Mouse (Mus musculus): ENCODE measurements around the gene Kat2a.
A peak's percentile ranks its signal among the peaks of the same experiment; 100 is the strongest.

Kat2a gene

GRCm38 (mm10) chr11:100735954-100736745 is 23.9 kb upstream of the Kat2a start:
- no peak for DNase-seq (ENCODE audit: low spot score in 2 of 2)

GRCm38 (mm10) chr11:100735134-100735865 is 23.0 kb upstream of the Kat2a start:
- no peak for DNase-seq (ENCODE audit: low spot score in 2 of 2)

- DNase-seq (ENCODE audit: low spot score in 2 of 2) = no peak
Measured at GRCm38 (mm10) chr11:100730477-100731205, 18.4 kb upstream of the Kat2a start.

- DNase-seq (ENCODE audit: low spot score in 2 of 2) = no peak
Measured at GRCm38 (mm10) chr11:100729976-100730375, 17.7 kb upstream of the Kat2a start.

GRCm38 (mm10) chr11:100728601-100729000 is 16.3 kb upstream of the Kat2a start:
- DNase-seq (ENCODE audit: low spot score in 2 of 2) = no peak

GRCm38 (mm10) chr11:100727201-100727600 is 14.9 kb upstream of the Kat2a start:
- DNase-seq (ENCODE audit: low spot score in 2 of 2) = no peak

- no peak for DNase-seq (ENCODE audit: low spot score in 2 of 2)
Measured at GRCm38 (mm10) chr11:100724919-100725512, 12.8 kb upstream of the Kat2a start.

GRCm38 (mm10) chr11:100722493-100723028 is 10.3 kb upstream of the Kat2a start:
- DNase-seq (ENCODE audit: low spot score in 2 of 2) = no peak

- no peak for DNase-seq (ENCODE audit: low spot score in 2 of 2)
Measured at GRCm38 (mm10) chr11:100721776-100722492, 9.7 kb upstream of the Kat2a start.

GRCm38 (mm10) chr11:100721254-100721653 is 9.0 kb upstream of the Kat2a start:
- DNase-seq (ENCODE audit: low spot score in 2 of 2) = no peak

- no peak for DNase-seq (ENCODE audit: low spot score in 2 of 2)
Measured at GRCm38 (mm10) chr11:100720345-100720744, 8.1 kb upstream of the Kat2a start.

GRCm38 (mm10) chr11:100719893-100720292 is 7.6 kb upstream of the Kat2a start:
- DNase-seq (ENCODE audit: low spot score in 2 of 2) = no peak

GRCm38 (mm10) chr11:100719312-100719711 is 7.0 kb upstream of the Kat2a start:
- DNase-seq (ENCODE audit: low spot score in 2 of 2) = no peak

- DNase-seq (ENCODE audit: low spot score in 2 of 2) = no peak
Measured at GRCm38 (mm10) chr11:100718866-100719265, 6.6 kb upstream of the Kat2a start.

GRCm38 (mm10) chr11:100718462-100718861 is 6.2 kb upstream of the Kat2a start:
- DNase-seq (ENCODE audit: low spot score in 2 of 2) = no peak

GRCm38 (mm10) chr11:100716649-100717048 is 4.4 kb upstream of the Kat2a start:
- DNase-seq (ENCODE audit: low spot score in 2 of 2) = no peak

GRCm38 (mm10) chr11:100714948-100715347 is 2.7 kb upstream of the Kat2a start:
- no peak for DNase-seq (ENCODE audit: low spot score in 2 of 2)

GRCm38 (mm10) chr11:100714534-100714915 is 2.3 kb upstream of the Kat2a start:
- DNase-seq (ENCODE audit: low spot score in 2 of 2) = peak; percentile 70 to 75

- DNase-seq (ENCODE audit: low spot score in 2 of 2) = peak in 1 of 2 experiments; percentile 66
Measured at GRCm38 (mm10) chr11:100713735-100714533, 1.7 kb upstream of the Kat2a start, which contains the start of gene Hspb9. Gene Hspb9 (plus strand): TSS chr11:100713850.

GRCm38 (mm10) chr11:100713174-100713573 is 909 bp upstream of the Kat2a start:
- no peak for DNase-seq (ENCODE audit: low spot score in 2 of 2)
